In genomic region chr14:34378560-34379331, GRCm38 (mm10) we compare ENCODE assay signal across 9 mouse cellular contexts. TPM values are rescaled to one million over a fixed set of nuclear protein-coding genes. Genes with fewer than 3 reads are reported as not detected.
DNase-seq lines count a peak whose midpoint lies in the region; ATAC-seq and TF ChIP-seq lines count a peak whose summit lies in the region.
"Had no signal": no experiment of that assay in that cellular context is flagged by ENCODE, and none has a peak within 500 bp of the region (broad histone marks: within the 10 kb centered on the region; RNA-seq: fewer than 3 reads in every experiment).

No protein-coding gene starts in this region.

- peak overlapping the region; percentile 47 for H3K27ac ChIP-seq in lung, embryonic 14.5 days (ENCODE audit: low read depth)
- H3K27ac ChIP-seq in forebrain, embryonic 11.5 days (ENCODE audit: low read depth, low read length): no peak overlapping the region
- H3K27ac ChIP-seq in hindbrain, embryonic 12.5 days: peak overlapping the region; percentile 76
- peak overlapping the region; percentile 77 for H3K27ac ChIP-seq in lung, embryonic 15.5 days
- peak overlapping the region; percentile 67 for H3K27ac ChIP-seq in stomach, postnatal 0 days (replicated peaks)

- H3K4me2 ChIP-seq in lung, embryonic 14.5 days: peak overlapping the region; percentile 26; the same call in 1 of the 2 replicates
- H3K4me2 ChIP-seq in forebrain, embryonic 11.5 days (ENCODE audit: low read depth, low read length, severe bottlenecking): no peak overlapping the region
- H3K4me2 ChIP-seq in hindbrain, embryonic 12.5 days (replicated peaks): no peak overlapping the region
- peak overlapping the region; percentile 3; the same call in 1 of the 2 replicates for H3K4me2 ChIP-seq in lung, embryonic 15.5 days
- H3K4me2 ChIP-seq in stomach, postnatal 0 days (replicated peaks; ENCODE audit: low read depth): no peak overlapping the region

- DNase-seq in lung, embryonic 14.5 days: peak; percentile 53
- no peak for DNase-seq in lung, postnatal 14 days
- peak; percentile 52 for DNase-seq in forebrain, embryonic 11.5 days (ENCODE audit: low spot score)
- DNase-seq in stomach, postnatal 0 days (ENCODE audit: low spot score): no peak
- DNase-seq in left cerebral cortex, postnatal 36 days (ENCODE audit: low spot score in 2 of 2): no peak
- no peak for DNase-seq in layer of hippocampus, adult 8-10 months (ENCODE audit: low spot score in 2 of 2)

- no peaks in the 10 kb centered on the region for H3K27me3 ChIP-seq in lung, embryonic 14.5 days (ENCODE audit: insufficient read depth, low read length)
- no peaks in the 10 kb centered on the region for H3K27me3 ChIP-seq in forebrain, embryonic 11.5 days (ENCODE audit: control insufficient read depth, insufficient read depth, low read length)
- H3K27me3 ChIP-seq in hindbrain, embryonic 12.5 days: no peaks in the 10 kb centered on the region
- H3K27me3 ChIP-seq in lung, embryonic 15.5 days: no peaks in the 10 kb centered on the region
- H3K27me3 ChIP-seq in stomach, postnatal 0 days (ENCODE audit: control insufficient read depth, insufficient read depth, low read length): no peaks in the 10 kb centered on the region

- no peak overlapping the region for H3K9ac ChIP-seq in lung, embryonic 14.5 days
- H3K9ac ChIP-seq in forebrain, embryonic 11.5 days (ENCODE audit: low read length): no peak overlapping the region
- H3K9ac ChIP-seq in hindbrain, embryonic 12.5 days: 0 out of 2 replicates have a peak overlapping the region, but pooled peaks have one; percentile 24
- H3K9ac ChIP-seq in lung, embryonic 15.5 days: no peak overlapping the region
- H3K9ac ChIP-seq in stomach, postnatal 0 days (ENCODE audit: low read length): no peak overlapping the region

- TF ChIP-seq EP300 in stomach, postnatal 0 days (optimal IDR thresholded peaks at IDR 0.05): no peak

- WGBS in lung, embryonic 14.5 days: 27% methylated on average over 11 of the region's 11 CpGs
- 51% methylated on average over 11 of the region's 11 CpGs for WGBS in forebrain, embryonic 11.5 days
- WGBS in hindbrain, embryonic 12.5 days: 28% methylated on average over 11 of the region's 11 CpGs
- WGBS in lung, embryonic 15.5 days: 22% methylated on average over 11 of the region's 11 CpGs
- 35% methylated on average over 11 of the region's 11 CpGs for WGBS in stomach, postnatal 0 days

- H3K36me3 ChIP-seq in lung, embryonic 14.5 days (ENCODE audit: insufficient read depth): no peaks in the 10 kb centered on the region
- no peaks in the 10 kb centered on the region for H3K36me3 ChIP-seq in forebrain, embryonic 11.5 days (ENCODE audit: control insufficient read depth, insufficient read depth, low read length)
- H3K36me3 ChIP-seq in hindbrain, embryonic 12.5 days: no peaks in the 10 kb centered on the region
- H3K36me3 ChIP-seq in lung, embryonic 15.5 days: no peaks in the 10 kb centered on the region
- no peaks in the 10 kb centered on the region for H3K36me3 ChIP-seq in stomach, postnatal 0 days (ENCODE audit: control insufficient read depth, insufficient read depth, low read length)

- no peak for TF ChIP-seq CTCF in lung, embryonic 14.5 days (IDR thresholded peaks at IDR 0.05; ENCODE audit: low read depth)
- no peak for TF ChIP-seq CTCF in stomach, postnatal 0 days (IDR thresholded peaks at IDR 0.05; ENCODE audit: low read depth)

- H3K4me3 ChIP-seq in lung, embryonic 14.5 days (ENCODE audit: low read depth, low read length): no peak overlapping the region
- H3K4me3 ChIP-seq in forebrain, embryonic 11.5 days (ENCODE audit: low read depth, low read length): no peak overlapping the region
- H3K4me3 ChIP-seq in hindbrain, embryonic 12.5 days: no peak overlapping the region
- H3K4me3 ChIP-seq in lung, embryonic 15.5 days: no peak overlapping the region
- H3K4me3 ChIP-seq in stomach, postnatal 0 days (ENCODE audit: low read depth, low read length): no peak overlapping the region
- H3K4me3 ChIP-seq: megakaryocyte, embryonic 14.5 days had no signal

- no peaks in the 10 kb centered on the region for H3K9me3 ChIP-seq in lung, embryonic 14.5 days (ENCODE audit: low read depth, low read length)
- no peaks in the 10 kb centered on the region for H3K9me3 ChIP-seq in forebrain, embryonic 11.5 days (ENCODE audit: control insufficient read depth, low read length)
- H3K9me3 ChIP-seq in hindbrain, embryonic 12.5 days (replicated peaks): no peaks in the 10 kb centered on the region
- H3K9me3 ChIP-seq in lung, embryonic 15.5 days: no peaks in the 10 kb centered on the region
- no peaks in the 10 kb centered on the region for H3K9me3 ChIP-seq in stomach, postnatal 0 days (ENCODE audit: control insufficient read depth, low read length)

- ATAC-seq in lung, embryonic 14.5 days (ENCODE audit: insufficient read depth): peak; percentile 57
- peak; percentile 39; the same call in 1 of the 2 replicates for ATAC-seq in forebrain, embryonic 11.5 days (replicated peaks; ENCODE audit: low FRiP score)
- ATAC-seq in hindbrain, embryonic 12.5 days (ENCODE audit: low FRiP score): peak; percentile 46; the same call in 1 of the 2 replicates
- no peak; the same call in 1 of the 2 replicates for ATAC-seq in lung, embryonic 15.5 days (ENCODE audit: borderline replicate concordance, extremely low read depth, low FRiP score, low TSS enrichment)
- peak; percentile 42; the same call in 1 of the 2 replicates for ATAC-seq in stomach, postnatal 0 days (ENCODE audit: low FRiP score, low TSS enrichment)

- intact Hi-C loops in left cerebral cortex, postnatal 36 days (cut with DNase I): loop anchor here (10.0 kb wide), 1 partner anchor 294 kb away; the partner anchor contains the start of gene Anxa8

- no peaks in the 10 kb centered on the region for H3K4me1 ChIP-seq in lung, embryonic 14.5 days (ENCODE audit: insufficient read depth)
- H3K4me1 ChIP-seq in forebrain, embryonic 11.5 days (replicated peaks; ENCODE audit: control insufficient read depth, insufficient read depth, low read length): peaks cover 2% of the 10 kb centered on the region; the same call in 1 of the 2 replicates
- peaks cover 21% of the 10 kb centered on the region for H3K4me1 ChIP-seq in hindbrain, embryonic 12.5 days
- H3K4me1 ChIP-seq in lung, embryonic 15.5 days: peaks cover 23% of the 10 kb centered on the region
- no peaks in the 10 kb centered on the region for H3K4me1 ChIP-seq in stomach, postnatal 0 days (replicated peaks; ENCODE audit: control insufficient read depth, insufficient read depth)
- H3K4me1 ChIP-seq: megakaryocyte, embryonic 14.5 days had no signal

RNA-seq across cellular contexts. Expression of gene Mmrn2, which starts 3.5 kb away (rescaled TPM):
- polyA plus RNA-seq in lung, embryonic 14.5 days (2014; fragmentation: Nextera tagmentation; extraction: Ambion mirVana): 9.9 and 12.1 TPM in 2 replicates
- 7.2 and 7.6 TPM in 2 replicates for polyA plus RNA-seq in forebrain, embryonic 11.5 days (2014; fragmentation: Nextera tagmentation; extraction: Ambion mirVana)
- polyA plus RNA-seq in hindbrain, embryonic 12.5 days (2016; fragmentation: Nextera tagmentation; extraction: Ambion mirVana): 7.0 and 7.3 TPM in 2 replicates
- polyA plus RNA-seq in lung, embryonic 15.5 days (2015; fragmentation: Nextera tagmentation; extraction: Ambion mirVana): 12.7 and 14.3 TPM in 2 replicates
- 4.1 TPM in 2 replicates for polyA plus RNA-seq in stomach, postnatal 0 days (2015; fragmentation: Nextera tagmentation; extraction: Ambion mirVana)
- 1 to 10 TPM; 3.6 to 3.8 TPM for total RNA-seq in left cerebral cortex, postnatal 36 days (2021)
- total RNA-seq in layer of hippocampus, adult 8-10 months (2022): 1 to 10 TPM; 4.8 to 6.0 (median 5.0) TPM

RNA-seq across cellular contexts. Expression of gene Sncg, which starts 4.2 kb away (rescaled TPM):
- polyA plus RNA-seq in lung, embryonic 14.5 days (2014; fragmentation: Nextera tagmentation; extraction: Ambion mirVana): 4.9 and 5.2 TPM in 2 replicates
- polyA plus RNA-seq in forebrain, embryonic 11.5 days (2014; fragmentation: Nextera tagmentation; extraction: Ambion mirVana): 3.7 and 5.4 TPM in 2 replicates
- polyA plus RNA-seq in hindbrain, embryonic 12.5 days (2016; fragmentation: Nextera tagmentation; extraction: Ambion mirVana): 130 and 136 TPM in 2 replicates
- polyA plus RNA-seq in lung, embryonic 15.5 days (2015; fragmentation: Nextera tagmentation; extraction: Ambion mirVana): 6.2 and 7.5 TPM in 2 replicates
- 29.0 and 29.7 TPM in 2 replicates for polyA plus RNA-seq in stomach, postnatal 0 days (2015; fragmentation: Nextera tagmentation; extraction: Ambion mirVana)
- total RNA-seq in left cerebral cortex, postnatal 36 days (2021): 1 to 10 TPM; 3.2 to 4.9 TPM
- total RNA-seq in layer of hippocampus, adult 8-10 months (2022): 1 to 10 TPM; 4.2 to 7.4 (median 4.9) TPM

RNA-seq across cellular contexts. Expression of gene Fam25c, which starts 23.5 kb away (rescaled TPM):
- not detected in 2 replicates for polyA plus RNA-seq in lung, embryonic 14.5 days (2014; fragmentation: Nextera tagmentation; extraction: Ambion mirVana)
- polyA plus RNA-seq in forebrain, embryonic 11.5 days (2014; fragmentation: Nextera tagmentation; extraction: Ambion mirVana): not detected in 2 replicates
- not detected in 2 replicates for polyA plus RNA-seq in hindbrain, embryonic 12.5 days (2016; fragmentation: Nextera tagmentation; extraction: Ambion mirVana)
- polyA plus RNA-seq in lung, embryonic 15.5 days (2015; fragmentation: Nextera tagmentation; extraction: Ambion mirVana): not detected in 2 replicates
- 793 and 847 TPM in 2 replicates for polyA plus RNA-seq in stomach, postnatal 0 days (2015; fragmentation: Nextera tagmentation; extraction: Ambion mirVana)
- total RNA-seq in left cerebral cortex, postnatal 36 days (2021): not detected
- total RNA-seq in layer of hippocampus, adult 8-10 months (2022): not detected

Comparison
In these comparisons a context has a peak if more than half of its experiments do, and no peak if none do; other contexts are left out.
1. DNase-seq: peak in lung, embryonic 14.5 days (single experiment) and forebrain, embryonic 11.5 days (single experiment); none in lung, postnatal 14 days (single experiment), stomach, postnatal 0 days (single experiment), left cerebral cortex, postnatal 36 days (0 of 2) and layer of hippocampus, adult 8-10 months (0 of 2).
2. H3K4me2 ChIP-seq: peak in lung, embryonic 14.5 days (single experiment) and lung, embryonic 15.5 days (single experiment); none in forebrain, embryonic 11.5 days (single experiment), hindbrain, embryonic 12.5 days (single experiment) and stomach, postnatal 0 days (single experiment).
3. RNA of gene Fam25c, which starts 23.5 kb away (polyA plus RNA-seq): 793 to 847 TPM in stomach, postnatal 0 days; not detected in lung, embryonic 15.5 days, not detected in hindbrain, embryonic 12.5 days, not detected in lung, embryonic 14.5 days and not detected in forebrain, embryonic 11.5 days; every median in the first group is over 100 times any median in the second.